Mouse (Mus musculus): ENCODE measurements around the gene Gm3045.

GRCm38 (mm10) chr13:56404511-56405140 is 21.8 kb upstream of the Gm3045 start:
- TF ChIP-seq GATA1 (IDR thresholded peaks at IDR 0.05; ENCODE audit: borderline replicate concordance, low read length) (no peak), CTCF (IDR thresholded peaks at IDR 0.05; ENCODE audit: low read depth, low read length) (no peak), TAL1 (conservative IDR thresholded peaks at IDR 0.05; ENCODE audit: low read depth, low read length) (no peak), POLR2AphosphoS5 (IDR thresholded peaks at IDR 0.05; ENCODE audit: insufficient replicate concordance, low read depth, low read length) (no peak)
